Mouse (Mus musculus) 3T3-L1 (cell line): Measurements from ENCODE around the gene 2210011C24Rik.

Experiments used
- DNase-seq: peaks from one replicate; pipeline ENCODE4 v3.0.0-alpha.2; 2015; ENCODE audit warnings: low read depth, low spot score

Gene 2210011C24Rik

DNA sequence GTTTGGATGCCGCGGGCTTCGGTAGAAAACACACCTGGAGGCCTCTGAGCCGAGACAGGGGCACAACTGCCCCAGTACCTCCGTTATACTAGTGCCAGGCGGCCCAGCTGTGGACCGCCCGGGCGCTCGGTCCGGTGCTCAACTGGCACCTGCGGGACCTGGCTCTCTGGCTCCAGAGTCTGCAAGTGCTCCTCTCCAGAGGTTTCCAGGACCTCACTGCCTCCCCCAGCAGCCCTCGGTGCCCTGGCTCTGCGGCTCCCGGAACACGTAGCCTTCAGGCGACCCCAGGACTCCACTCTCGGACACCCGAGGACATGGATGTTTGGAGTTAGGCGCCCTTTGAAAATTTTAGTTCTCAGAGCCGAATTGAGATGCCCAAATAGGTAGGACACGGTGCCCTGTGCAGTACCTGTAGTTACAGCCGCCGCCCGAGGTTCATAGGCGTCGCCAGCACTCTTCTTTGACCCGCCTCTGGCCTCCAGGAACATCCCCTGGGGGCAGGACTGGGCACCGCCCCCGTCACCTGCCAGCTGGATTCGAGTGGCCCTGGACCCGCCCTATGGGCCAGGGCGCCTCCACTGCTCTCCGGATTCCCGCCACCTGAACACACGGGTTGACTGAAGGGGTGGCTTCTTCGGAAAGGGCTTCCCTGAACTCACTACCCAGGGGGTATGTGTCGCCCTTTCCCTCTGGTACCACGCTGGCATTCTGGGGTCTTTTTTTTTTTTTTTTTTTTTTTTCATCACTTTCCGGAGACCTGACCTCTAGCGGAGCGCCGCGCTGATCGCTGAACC is at the start of gene 2210011C24Rik:
TSS of gene 2210011C24Rik (minus strand) at position 467 of the 794 bp plus-strand sequence.
- DNase-seq: no peak

DNA sequence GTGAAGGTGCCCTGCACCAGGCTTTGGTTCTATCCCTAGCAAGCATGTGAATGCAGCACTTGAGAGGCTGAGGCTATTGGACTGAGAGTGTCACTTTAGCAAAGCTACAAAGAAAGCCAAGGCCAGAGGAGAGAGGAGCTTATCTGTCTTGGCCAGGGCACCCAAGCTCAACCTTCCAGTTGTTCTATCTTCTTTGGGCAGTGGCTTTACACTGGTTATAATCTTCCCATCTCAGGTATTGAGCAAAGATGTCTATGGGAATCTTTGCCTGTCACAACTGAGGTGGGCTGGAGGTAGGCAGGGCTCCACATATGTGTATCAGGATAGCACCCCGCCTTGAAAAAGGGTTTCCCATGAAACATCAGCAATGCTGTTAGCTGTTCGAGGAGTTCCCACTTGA is 48.3 kb upstream of the 2210011C24Rik start:
- no peak for DNase-seq

DNA sequence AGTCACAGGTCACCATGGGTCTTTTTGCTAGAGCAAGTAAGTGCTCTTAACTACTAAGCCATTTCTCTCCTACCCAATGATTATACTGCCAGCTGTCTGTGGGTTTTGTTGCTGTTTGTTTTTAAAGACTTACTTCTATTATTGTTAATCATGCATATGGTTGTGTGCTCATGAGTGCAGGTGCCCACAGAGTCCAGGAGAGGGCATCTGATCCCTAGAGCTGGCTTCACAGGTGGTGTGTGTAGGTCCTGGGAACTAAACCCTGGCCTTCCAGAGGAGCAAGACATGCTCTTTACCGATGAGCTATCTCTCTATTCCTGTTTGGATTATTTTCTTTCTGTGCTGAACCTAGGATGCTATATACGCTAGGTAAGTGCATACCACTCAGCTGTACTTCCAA is 47.3 kb upstream of the 2210011C24Rik start:
- DNase-seq: no peak

GRCm38 (mm10) chr8:84057827-84058226 is 45.9 kb upstream of the 2210011C24Rik start:
- DNase-seq: no peak

DNA sequence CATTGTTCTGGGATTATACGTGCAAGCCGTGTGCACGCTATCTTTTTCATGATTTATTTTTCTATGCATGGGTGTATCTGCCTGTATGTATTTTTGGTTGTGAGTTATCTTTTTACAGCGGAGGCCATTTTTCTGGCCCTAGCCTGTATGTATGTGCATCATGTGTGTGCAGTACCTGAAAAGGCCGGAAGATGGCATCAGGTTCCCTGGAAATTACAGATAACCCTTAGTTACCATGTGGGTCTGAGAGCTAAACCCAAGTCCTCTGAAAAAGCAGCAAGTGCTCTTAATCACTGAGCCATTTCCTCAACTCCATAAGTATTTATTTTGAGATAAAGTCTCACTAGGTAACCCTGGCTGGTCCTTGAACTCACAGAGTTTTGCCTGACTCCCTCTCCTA is 41.3 kb upstream of the 2210011C24Rik start:
- DNase-seq: no peak

- no peak for DNase-seq
These were observed 40.8 kb upstream of the 2210011C24Rik start for GRCm38 (mm10) chr8:84052746-84053145.

DNA sequence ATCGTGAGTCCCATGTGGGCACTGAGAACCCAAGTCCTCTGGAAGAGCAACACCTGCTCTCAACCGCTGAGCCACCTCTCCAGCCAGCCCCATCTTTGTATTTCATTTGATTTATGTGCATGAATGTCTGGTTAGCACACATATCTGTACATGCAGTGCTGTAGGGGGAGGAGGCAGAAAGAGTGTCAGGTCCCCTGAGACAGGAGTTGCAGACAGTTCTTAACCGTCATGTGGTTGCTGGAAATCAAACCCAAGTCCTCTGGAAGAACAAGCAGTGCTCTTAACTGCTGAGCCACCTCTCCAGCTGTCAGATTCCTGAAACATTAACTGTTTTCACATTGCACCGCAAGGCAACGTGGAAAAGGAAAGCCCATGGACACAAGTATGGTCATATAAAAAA is 36.2 kb upstream of the 2210011C24Rik start:
- DNase-seq: no peak

GRCm38 (mm10) chr8:84046505-84046904 is 34.5 kb upstream of the 2210011C24Rik start:
- no peak for DNase-seq

- DNase-seq: no peak
These were observed 32.9 kb upstream of the 2210011C24Rik start, which contains the start of gene Rln3 for GRCm38 (mm10) chr8:84044900-84045299. Gene Rln3 (minus strand): TSS chr8:84045000.

DNA sequence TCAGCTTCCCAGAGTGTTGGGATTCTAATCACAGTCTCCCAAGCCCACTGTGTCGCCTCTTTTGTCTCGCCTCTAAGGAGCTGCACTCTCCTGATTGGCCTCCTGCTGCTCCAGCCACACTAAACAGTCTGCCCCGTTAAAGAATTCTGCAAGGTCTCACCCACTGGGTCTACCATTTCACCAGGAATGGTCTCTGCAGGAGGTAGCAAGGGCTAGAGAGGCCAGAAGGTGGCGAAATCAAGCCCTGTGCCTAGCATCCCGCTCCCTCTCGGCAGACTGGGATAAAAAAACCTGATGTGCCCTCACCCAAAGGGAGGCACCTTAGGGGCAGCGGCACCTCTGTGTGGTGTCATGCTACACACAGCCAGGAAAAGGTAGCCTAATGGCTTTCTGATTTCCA is 32.1 kb upstream of the 2210011C24Rik start:
- DNase-seq: no peak

GRCm38 (mm10) chr8:84042948-84043342 is 31.0 kb upstream of the 2210011C24Rik start:
- DNase-seq: no peak

DNA sequence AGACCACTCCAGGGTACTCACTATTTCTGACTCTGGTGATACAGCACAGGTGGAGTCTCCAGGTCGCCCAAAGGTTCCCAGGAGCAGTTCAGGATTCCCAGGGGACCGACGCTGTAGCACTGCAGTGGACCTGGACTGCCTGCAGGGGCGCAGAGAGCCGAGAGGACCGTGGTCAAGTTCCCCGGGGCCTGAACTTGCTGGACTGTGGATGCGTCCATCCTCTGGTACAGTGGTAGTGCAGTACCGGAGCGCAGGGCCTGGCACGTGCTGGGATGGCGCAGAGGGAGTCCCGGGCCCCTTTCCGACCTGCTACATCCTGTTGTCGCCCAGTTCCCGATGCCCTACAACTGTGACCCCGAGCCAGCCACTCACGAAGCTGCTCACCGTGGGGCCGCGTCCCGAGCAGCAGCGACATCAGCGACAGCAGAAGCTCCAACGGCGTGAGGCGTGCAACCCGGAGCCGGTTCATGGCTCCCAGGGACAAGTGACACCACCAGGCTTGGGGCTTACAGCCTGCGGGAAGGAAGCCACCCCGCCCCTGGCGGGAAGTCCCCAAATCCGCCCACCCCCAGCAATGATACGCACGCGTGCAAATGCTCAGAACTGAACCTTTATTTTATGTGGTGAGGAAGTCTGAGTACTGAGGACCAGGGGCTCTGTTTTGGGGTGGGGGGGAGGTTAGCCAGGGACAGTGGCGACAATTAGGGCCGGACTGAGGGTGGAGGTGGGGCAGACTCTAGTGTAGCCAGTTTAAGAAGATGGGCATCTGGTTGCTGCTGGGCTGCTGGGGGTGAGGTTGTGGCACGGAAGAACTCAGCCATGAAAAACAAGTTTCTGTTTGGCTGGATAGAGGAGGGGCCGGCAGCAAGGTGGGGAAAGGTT is 30.3 kb upstream of the 2210011C24Rik start, which contains the start of gene Il27ra:
TSS of gene Il27ra (minus strand) at position 524 of the 882 bp plus-strand sequence.
- DNase-seq: no peak

DNA sequence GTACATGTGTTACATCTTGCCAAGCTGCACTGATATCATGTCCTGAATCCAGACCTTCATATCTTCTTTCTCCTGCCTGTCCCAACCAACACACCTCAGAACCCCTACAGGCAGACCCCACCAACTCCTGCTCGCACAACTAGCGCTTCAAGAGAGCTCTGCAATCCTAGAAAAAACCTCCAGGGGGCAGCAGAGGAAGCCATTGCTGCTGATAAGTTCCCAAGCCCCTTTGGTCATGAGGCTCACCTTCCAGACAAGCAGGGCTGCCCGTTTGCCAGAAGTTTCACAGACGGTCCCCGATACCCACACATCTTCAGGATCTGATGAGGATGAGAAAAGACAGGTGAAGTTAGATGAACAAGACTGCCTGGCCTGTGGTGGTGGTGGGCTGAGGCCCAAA is 27.1 kb upstream of the 2210011C24Rik start:
- DNase-seq: peak; percentile 84

DNA sequence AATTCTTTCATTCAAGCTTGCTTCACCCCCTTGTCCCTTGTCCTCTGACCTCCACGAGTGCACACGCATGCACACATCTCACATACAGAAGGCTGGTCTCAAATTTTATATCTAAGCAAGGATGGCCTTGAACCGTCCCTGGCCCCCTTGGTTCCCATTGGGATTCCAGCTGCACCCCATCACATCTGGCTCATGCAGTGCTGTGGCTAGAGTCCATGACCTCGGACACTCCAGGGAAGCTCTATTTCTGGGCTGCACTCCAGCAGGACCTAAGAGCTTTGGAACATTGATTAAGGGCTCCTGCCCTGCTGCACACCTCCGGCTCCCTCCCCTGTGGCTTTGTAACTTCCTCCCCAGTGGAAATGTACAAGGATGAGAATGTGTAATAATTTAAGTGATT is 26.0 kb upstream of the 2210011C24Rik start:
- peak; percentile 56 for DNase-seq

DNA sequence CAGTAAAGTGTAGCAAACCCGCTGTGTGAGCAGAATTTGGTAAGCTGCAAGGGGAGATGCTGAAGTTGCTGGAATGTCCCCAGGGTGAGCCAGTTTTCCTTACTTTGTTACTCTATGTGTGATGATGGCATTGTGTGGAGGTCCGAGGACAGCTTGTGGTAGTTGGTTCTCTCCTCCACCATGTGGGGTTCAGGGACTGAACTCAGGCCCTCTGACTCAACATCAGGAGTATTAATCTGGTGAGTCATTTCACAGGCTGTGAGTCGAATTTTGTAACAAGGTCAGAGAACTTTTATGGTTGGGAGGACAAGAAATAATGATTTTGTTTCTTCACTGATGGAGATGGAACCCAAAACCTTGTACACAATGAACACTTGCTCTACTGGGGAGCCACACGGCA is 20.8 kb upstream of the 2210011C24Rik start:
- peak; percentile 88 for DNase-seq

DNA sequence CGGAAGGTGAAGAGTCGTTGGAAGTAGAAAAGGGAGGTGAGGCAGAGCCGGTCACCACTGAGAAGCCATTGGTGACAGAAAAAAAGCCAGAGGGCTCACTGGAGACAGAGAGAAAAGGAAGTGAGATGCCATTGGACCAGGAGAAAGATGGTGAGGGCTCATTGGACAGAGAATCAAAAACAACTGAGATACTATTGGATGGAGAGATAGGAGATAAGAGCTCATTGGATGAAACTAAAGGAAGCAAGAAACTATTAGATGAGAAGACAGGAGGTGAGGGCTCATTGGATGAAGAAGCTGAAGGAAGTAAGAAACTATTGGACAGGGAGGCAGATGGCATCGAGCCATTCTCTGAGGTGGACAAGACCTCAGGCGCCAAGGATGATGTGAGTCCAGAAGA is 17.3 kb upstream of the 2210011C24Rik start:
- no peak for DNase-seq

DNA sequence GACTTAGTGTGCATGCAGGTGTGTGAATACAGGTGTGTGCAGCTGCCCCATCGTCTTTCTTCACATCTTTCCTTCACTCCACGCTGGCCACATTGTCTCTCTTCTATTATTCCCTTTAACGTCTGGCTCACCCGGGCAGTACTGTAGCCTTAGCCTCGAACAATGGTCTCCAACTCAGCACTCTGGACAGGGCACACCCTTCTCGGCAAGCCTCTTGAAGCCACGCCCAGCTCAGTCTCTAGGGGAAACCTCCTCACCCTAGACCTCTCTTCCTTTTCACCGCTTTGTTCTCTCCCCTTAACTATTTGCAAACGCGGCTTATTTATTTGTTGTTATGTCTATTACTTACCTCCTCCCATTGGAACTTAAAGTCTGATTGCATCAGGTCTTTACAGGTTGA is 15.5 kb upstream of the 2210011C24Rik start:
- peak; percentile 66 for DNase-seq

DNA sequence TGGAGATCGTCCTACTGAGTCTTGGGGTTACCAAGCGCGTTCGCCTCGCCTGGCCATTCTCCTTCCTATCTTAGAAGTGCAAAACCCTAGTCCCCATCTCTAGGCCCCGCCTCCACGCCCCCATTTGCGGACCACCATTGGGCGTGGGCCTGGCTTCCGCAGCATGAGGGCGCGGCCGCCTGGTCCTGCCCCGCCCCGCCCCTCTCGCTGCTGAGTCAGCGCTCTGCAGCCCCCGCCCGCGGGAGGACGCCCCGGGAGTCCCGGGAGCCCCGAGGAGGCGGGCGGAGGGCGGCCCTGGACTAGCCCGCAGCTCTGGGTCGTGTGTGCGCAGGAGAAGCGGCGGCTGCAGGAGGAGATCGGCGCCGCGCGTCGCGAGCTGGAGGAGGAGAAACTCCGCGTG is 13.9 kb upstream of the 2210011C24Rik start:
- no peak for DNase-seq

- no peak for DNase-seq
These were observed 12.2 kb upstream of the 2210011C24Rik start for GRCm38 (mm10) chr8:84024171-84024570.

DNA sequence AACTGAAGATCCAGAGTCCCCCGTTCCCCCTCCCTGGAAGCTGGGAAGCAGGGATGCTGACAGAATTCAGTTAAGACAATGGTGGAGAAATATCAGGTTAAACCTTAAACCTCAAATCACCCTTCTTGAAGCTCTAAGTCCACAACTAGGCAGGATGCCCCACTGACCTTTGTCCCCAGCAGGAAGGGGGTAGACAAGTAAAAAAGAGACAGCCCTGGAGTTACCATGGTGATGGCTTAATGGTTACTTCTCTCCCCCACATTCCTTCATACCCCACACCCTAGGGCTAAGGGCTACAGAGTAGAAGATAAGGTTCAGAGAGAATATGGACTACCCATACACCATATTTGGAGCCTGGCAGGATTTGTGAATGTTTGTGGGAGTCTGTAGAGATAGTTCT is 11.7 kb upstream of the 2210011C24Rik start:
- DNase-seq: no peak

- DNase-seq: peak; percentile 92
These were observed 11.1 kb upstream of the 2210011C24Rik start for GRCm38 (mm10) chr8:84023085-84023484.

- DNase-seq: peak; percentile 49
These were observed 9.6 kb upstream of the 2210011C24Rik start for GRCm38 (mm10) chr8:84021569-84021968.
